Mouse (Mus musculus): ENCODE data around the gene Sec14l4.

GRCm38 (mm10) chr11:4095171-4096053 lies 64.2 kb downstream of the Sec14l4 start, which contains the start of gene Mtfp1:
- TF ChIP-seq CTCF (IDR thresholded peaks at IDR 0.05; ENCODE audit: extremely low read depth, insufficient read depth, low read length) (no peak), POLR2A (IDR thresholded peaks at IDR 0.05; ENCODE audit: extremely low read depth, insufficient read depth, low read length) (peak; percentile 62; the same call in 1 of the 2 replicates)

Measured in cortical plate, adult 2 months (tissue).